Comparison of ENCODE assay signal across 11 mouse cellular contexts in the genomic region with DNA sequence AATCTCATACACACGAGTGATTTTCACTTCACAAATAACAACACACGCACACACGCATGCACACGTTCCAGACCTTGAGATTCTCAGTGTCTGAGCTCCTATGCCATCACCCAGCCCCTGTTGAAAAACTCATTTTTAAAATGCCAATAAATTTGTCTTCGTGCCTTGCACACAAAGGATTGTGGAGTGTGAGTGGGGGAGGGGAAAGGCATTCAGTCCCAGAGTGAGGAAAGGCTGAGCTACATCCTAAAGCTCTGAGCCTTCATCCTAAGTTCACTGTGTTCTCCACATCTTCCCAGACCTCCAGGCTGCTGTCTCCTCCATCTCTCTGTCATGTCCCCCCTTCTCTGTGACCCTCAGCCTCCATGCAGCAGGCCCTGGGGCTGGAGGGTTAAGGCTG. TPM values are rescaled to one million over a fixed set of nuclear protein-coding genes. Genes with fewer than 3 reads are reported as not detected.
DNase-seq lines count a peak whose midpoint lies in the region; ATAC-seq and TF ChIP-seq lines count a peak whose summit lies in the region.
"Had no signal": no experiment of that assay in that cellular context is flagged by ENCODE, and none has a peak within 500 bp of the region (broad histone marks: within the 10 kb centered on the region; RNA-seq: fewer than 3 reads in every experiment).

No protein-coding gene starts in this region.

- H3K36me3 ChIP-seq in heart, embryonic 11.5 days (ENCODE audit: control insufficient read depth, insufficient read depth, low read length), result no peaks in the 10 kb centered on the region
- peaks cover 28% of the 10 kb centered on the region for H3K36me3 ChIP-seq in forebrain, postnatal 0 days (ENCODE audit: insufficient read depth)
- peaks cover 22% of the 10 kb centered on the region for H3K36me3 ChIP-seq in midbrain, embryonic 13.5 days

- ATAC-seq in heart, embryonic 11.5 days (replicated peaks; ENCODE audit: insufficient number of reproducible peaks, low FRiP score, low TSS enrichment), result no peak
- no peak for ATAC-seq in forebrain, postnatal 0 days
- no peak for ATAC-seq in midbrain, embryonic 13.5 days

- 61% methylated on average over 5 of the region's 5 CpGs for WGBS in heart, embryonic 11.5 days (ENCODE audit: insufficient replicate concordance)
- WGBS in forebrain, postnatal 0 days, result 33% methylated on average over 5 of the region's 5 CpGs
- 50% methylated on average over 5 of the region's 5 CpGs for WGBS in midbrain, embryonic 13.5 days

- DNase-seq in heart, adult 11 months, result no peak
- peak; percentile 29 for DNase-seq in MN1 (ENCODE audit: low spot score)
- peak; percentile 57 for DNase-seq in forebrain, postnatal 0 days
- no peak for DNase-seq in right cerebral cortex, postnatal 14 days
- no peak for DNase-seq in spleen, adult 12 weeks (ENCODE audit: low spot score)
- no peak for DNase-seq in lung, postnatal 14 days
- DNase-seq: kidney, postnatal 36 days; lung, postnatal 10 days had no signal

- peak overlapping the region; percentile 72 for H3K27ac ChIP-seq in heart, embryonic 11.5 days (ENCODE audit: low read depth, low read length)
- peak overlapping the region; percentile 40 for H3K27ac ChIP-seq in forebrain, postnatal 0 days (ENCODE audit: low read depth, low read length)
- H3K27ac ChIP-seq in midbrain, embryonic 13.5 days, result peak overlapping the region; percentile 55

- H3K9ac ChIP-seq in heart, embryonic 11.5 days (ENCODE audit: low read depth, low read length), result peak overlapping the region; percentile 52; the same call in 1 of the 2 replicates
- 0 out of 2 replicates have a peak overlapping the region, but pooled peaks have one; percentile 25 for H3K9ac ChIP-seq in forebrain, postnatal 0 days
- peak overlapping the region; percentile 39 for H3K9ac ChIP-seq in midbrain, embryonic 13.5 days (replicated peaks)

- H3K4me1 ChIP-seq in heart, embryonic 11.5 days (ENCODE audit: control insufficient read depth, insufficient read depth, low read length), result peaks cover 34% of the 10 kb centered on the region
- peaks cover 16% of the 10 kb centered on the region for H3K4me1 ChIP-seq in forebrain, postnatal 0 days (ENCODE audit: insufficient read depth)
- H3K4me1 ChIP-seq in midbrain, embryonic 13.5 days (replicated peaks), result peaks cover 59% of the 10 kb centered on the region

- peak overlapping the region; percentile 64 for H3K4me2 ChIP-seq in heart, embryonic 11.5 days
- H3K4me2 ChIP-seq in forebrain, postnatal 0 days (ENCODE audit: low read depth), result peak overlapping the region; percentile 35
- peak overlapping the region; percentile 37 for H3K4me2 ChIP-seq in midbrain, embryonic 13.5 days (replicated peaks)

- no peak for TF ChIP-seq CTCF in forebrain, postnatal 0 days (IDR thresholded peaks at IDR 0.05; ENCODE audit: low read depth)

- no peak overlapping the region for H3K4me3 ChIP-seq in heart, embryonic 11.5 days (ENCODE audit: low read depth, low read length)
- no peak overlapping the region for H3K4me3 ChIP-seq in forebrain, postnatal 0 days (ENCODE audit: low read depth, low read length)
- H3K4me3 ChIP-seq in midbrain, embryonic 13.5 days (replicated peaks), result no peak overlapping the region

- peaks cover 22% of the 10 kb centered on the region for H3K27me3 ChIP-seq in heart, embryonic 11.5 days (ENCODE audit: control insufficient read depth, insufficient read depth, low read length)
- no peaks in the 10 kb centered on the region for H3K27me3 ChIP-seq in forebrain, postnatal 0 days (ENCODE audit: insufficient read depth, low read length)
- H3K27me3 ChIP-seq in midbrain, embryonic 13.5 days, result peaks cover 30% of the 10 kb centered on the region

- H3K9me3 ChIP-seq in heart, embryonic 11.5 days (replicated peaks; ENCODE audit: control insufficient read depth, low read length), result no peaks in the 10 kb centered on the region
- H3K9me3 ChIP-seq in forebrain, postnatal 0 days (ENCODE audit: low read length), result no peaks in the 10 kb centered on the region
- no peaks in the 10 kb centered on the region for H3K9me3 ChIP-seq in midbrain, embryonic 13.5 days

RNA-seq across cellular contexts. Expression of gene Unc13a, which starts 4.3 kb away (rescaled TPM):
- polyA plus RNA-seq in heart, embryonic 11.5 days (2014; fragmentation: Nextera tagmentation; extraction: Ambion mirVana), result 0.63 and 0.65 TPM in 2 replicates
- 84.8 and 89.2 TPM in 2 replicates for total RNA-seq in forebrain, postnatal 0 days (2014; rRNA removed)
- polyA plus RNA-seq in forebrain, postnatal 0 days (2015; fragmentation: Nextera tagmentation; extraction: Ambion mirVana), result 14.2 and 18.8 TPM in 2 replicates
- polyA plus RNA-seq in midbrain, embryonic 13.5 days (2015; fragmentation: Nextera tagmentation; extraction: Ambion mirVana), result 17.1 and 18.5 TPM in 2 replicates

RNA-seq across cellular contexts. Expression of gene Jak3, which starts 8.8 kb away (rescaled TPM):
- polyA plus RNA-seq in heart, embryonic 11.5 days (2014; fragmentation: Nextera tagmentation; extraction: Ambion mirVana), result 4.9 and 5.3 TPM in 2 replicates
- 5.2 and 7.3 TPM in 2 replicates for total RNA-seq in forebrain, postnatal 0 days (2014; rRNA removed)
- polyA plus RNA-seq in forebrain, postnatal 0 days (2015; fragmentation: Nextera tagmentation; extraction: Ambion mirVana), result 2.8 and 4.4 TPM in 2 replicates
- 2.5 and 2.7 TPM in 2 replicates for polyA plus RNA-seq in midbrain, embryonic 13.5 days (2015; fragmentation: Nextera tagmentation; extraction: Ambion mirVana)

RNA-seq across cellular contexts. Expression of gene Insl3, which starts 21.8 kb away (rescaled TPM):
- 0.61 and 0.89 TPM in 2 replicates for polyA plus RNA-seq in heart, embryonic 11.5 days (2014; fragmentation: Nextera tagmentation; extraction: Ambion mirVana)
- 1.6 and 1.8 TPM in 2 replicates for total RNA-seq in forebrain, postnatal 0 days (2014; rRNA removed)
- 0.36 and 1.4 TPM in 2 replicates for polyA plus RNA-seq in forebrain, postnatal 0 days (2015; fragmentation: Nextera tagmentation; extraction: Ambion mirVana)
- 0.70 and 0.79 TPM in 2 replicates for polyA plus RNA-seq in midbrain, embryonic 13.5 days (2015; fragmentation: Nextera tagmentation; extraction: Ambion mirVana)
- polyA plus RNA-seq: embryonic facial prominence, embryonic 11.5 days had no signal

RNA-seq across cellular contexts. Expression of gene B3gnt3, which starts 34.3 kb away (rescaled TPM):
- 1.4 and 1.8 TPM in 2 replicates for polyA plus RNA-seq in heart, embryonic 11.5 days (2014; fragmentation: Nextera tagmentation; extraction: Ambion mirVana)
- 0.24 and 0.92 TPM in 2 replicates for total RNA-seq in forebrain, postnatal 0 days (2014; rRNA removed)
- 0.44 and 0.49 TPM in 2 replicates for polyA plus RNA-seq in forebrain, postnatal 0 days (2015; fragmentation: Nextera tagmentation; extraction: Ambion mirVana)
- polyA plus RNA-seq in midbrain, embryonic 13.5 days (2015; fragmentation: Nextera tagmentation; extraction: Ambion mirVana), result 0.28 and 0.31 TPM in 2 replicates

RNA-seq across cellular contexts. Expression of gene Colgalt1, which starts 56.5 kb away (rescaled TPM):
- polyA plus RNA-seq in heart, embryonic 11.5 days (2014; fragmentation: Nextera tagmentation; extraction: Ambion mirVana), result 47.8 and 55.6 TPM in 2 replicates
- 84.3 and 85.6 TPM in 2 replicates for total RNA-seq in forebrain, postnatal 0 days (2014; rRNA removed)
- 58.4 and 59.6 TPM in 2 replicates for polyA plus RNA-seq in forebrain, postnatal 0 days (2015; fragmentation: Nextera tagmentation; extraction: Ambion mirVana)
- 51.1 and 51.3 TPM in 2 replicates for polyA plus RNA-seq in midbrain, embryonic 13.5 days (2015; fragmentation: Nextera tagmentation; extraction: Ambion mirVana)

Comparison
In these comparisons a context has a peak if more than half of its experiments do, and no peak if none do; other contexts are left out.
1. DNase-seq: peak in MN1 (single experiment) and forebrain, postnatal 0 days (single experiment); none in heart, adult 11 months (single experiment), right cerebral cortex, postnatal 14 days (single experiment), spleen, adult 12 weeks (single experiment) and lung, postnatal 14 days (single experiment).
2. Peak in every context shown above with its lines, with median percentiles within 50 percentile points of each other: H3K27ac ChIP-seq, H3K4me2 ChIP-seq and H3K9ac ChIP-seq.